Mouse (Mus musculus) left cerebral cortex, adult 2 months (tissue): Measurements from ENCODE around the gene B3gat3. TPM values are rescaled to one million over a fixed set of nuclear protein-coding genes. Genes with fewer than 3 reads are reported as not detected.
A peak's percentile ranks its signal among the peaks of the same experiment; 100 is the strongest.

Experiments
- DNase-seq, 2 experiments: peaks; one replicate each; pipeline ENCODE4 v3.0.0; 2021 to 2022; ENCODE audit warnings: low spot score in 2 of 2, mixed read lengths in 1 of 2; ENCODE audit errors: extremely low spot score in 1 of 2
- H3K27ac ChIP-seq: fragments of 200-600 bp; 2 replicates; pipeline ENCODE4 v1.8.1; 2022
- H3K4me3 ChIP-seq: fragments of 200-600 bp; 2 replicates; pipeline ENCODE4 v1.8.1; 2022
- CTCF ChIP-seq: fragments of 200-600 bp; IDR thresholded peaks from 2 replicates; pipeline ENCODE4 v1.8.1; 2022; ENCODE audit warnings: antibody characterized with exemption, mild to moderate bottlenecking, moderate library complexity
- intact Hi-C: fragments of 180-260 bp; cut with DNase I; formaldehyde crosslinking; loops from one replicate; pipeline ENCODE4 v1.15.1; 2025
- total RNA-seq, 2 experiments: library from RNA; stranded (reverse); gene quantifications; 2 replicates each; pipeline ENCODE4 v1.2.3; 2021

Gene B3gat3
- total RNA-seq, 2 experiments from 2014 or later, result 172 to 173 TPM

- intact Hi-C loops, result no loop called here
- TF ChIP-seq CTCF, result no peak
Measured at GRCm38 (mm10) chr19:8903412-8903811, 16.8 kb upstream of the B3gat3 start.

DNA sequence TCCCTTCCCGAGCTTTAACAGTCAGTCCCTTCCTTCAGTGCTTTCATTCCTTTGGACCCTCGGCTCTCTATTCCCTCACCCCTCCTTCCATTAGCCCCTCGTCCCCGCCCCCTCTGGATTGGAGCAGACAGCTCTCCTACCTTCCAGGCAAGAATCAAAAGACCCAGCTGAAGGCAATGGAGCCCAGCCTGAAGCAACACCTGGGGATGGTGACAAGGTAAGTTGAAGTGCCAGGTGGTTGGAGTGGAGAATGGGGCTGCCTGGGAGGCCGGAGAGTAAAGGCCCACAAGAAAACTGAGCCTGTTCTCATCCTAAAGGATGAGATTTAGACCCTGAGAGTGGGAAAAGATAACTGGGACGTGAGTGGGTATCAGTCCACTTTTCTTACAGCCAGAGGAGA, 11.6 kb upstream of the B3gat3 start:
- peak overlapping the region; percentile 44 for H3K27ac ChIP-seq
- H3K4me3 ChIP-seq, result no peak overlapping the region
- TF ChIP-seq CTCF, result no peak
- intact Hi-C loops, result no loop called here
- DNase-seq, result no peak

More at GRCm38 (mm10) chr19:8903412-8903811, 16.8 kb upstream of the B3gat3 start:
- DNase-seq, result no peak
- Histone ChIP-seq H3K27ac (no peak overlapping the region), H3K4me3 (no peak overlapping the region)

DNA sequence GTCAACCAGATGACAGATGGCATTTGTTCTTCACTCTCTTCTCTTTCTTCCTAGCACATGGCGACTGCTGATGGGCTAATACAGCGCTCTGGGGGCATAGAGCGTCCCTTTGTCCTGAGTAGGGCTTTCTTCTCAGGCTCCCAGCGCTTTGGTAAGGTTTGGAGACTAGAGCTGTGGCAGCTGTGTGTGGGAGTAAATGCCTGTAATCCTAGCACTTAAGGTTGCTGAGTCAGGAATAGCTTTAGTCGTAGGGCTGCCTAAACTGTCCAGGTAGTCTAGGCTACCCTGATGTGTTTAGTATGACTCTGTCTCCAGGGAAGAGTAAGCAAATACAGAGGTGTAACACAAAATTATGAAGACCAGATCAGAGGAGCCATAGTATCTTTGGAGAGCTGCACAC, 8.4 kb upstream of the B3gat3 start:
- TF ChIP-seq CTCF, result no peak
- intact Hi-C loops, result no loop called here

GRCm38 (mm10) chr19:8914212-8914611, 6.0 kb upstream of the B3gat3 start:
- H3K4me3 ChIP-seq, result no peak overlapping the region
- DNase-seq, result no peak
- no peak for TF ChIP-seq CTCF
- intact Hi-C loops, result no loop called here
- H3K27ac ChIP-seq, result peak overlapping the region; percentile 6; the same call in 1 of the 2 replicates

More for the DNA sequence above, 8.4 kb upstream of the B3gat3 start:
- no peak for DNase-seq
- Histone ChIP-seq H3K4me3 (no peak overlapping the region), H3K27ac (peak overlapping the region; percentile 51)

DNA sequence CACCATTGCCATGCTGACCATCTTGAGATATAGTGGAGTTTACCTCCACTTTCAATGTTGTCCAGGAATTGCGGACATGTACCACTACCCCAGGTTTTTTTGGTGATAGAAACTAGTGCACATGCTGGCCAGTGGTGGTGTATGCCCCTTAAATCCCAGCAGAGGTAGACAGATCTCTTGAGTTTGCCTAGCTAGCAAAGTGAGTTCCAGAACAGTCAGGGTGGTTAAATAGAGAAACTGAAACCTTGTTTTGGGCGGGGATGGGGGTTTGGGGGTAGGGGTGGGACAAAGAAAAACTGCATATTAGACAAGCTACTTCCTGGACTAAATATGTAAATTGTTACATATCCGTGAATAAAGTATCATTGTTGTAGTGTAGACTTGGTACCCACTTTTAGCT, 1.2 kb upstream of the B3gat3 start:
- Histone ChIP-seq H3K27ac (no peak overlapping the region), H3K4me3 (no peak overlapping the region)
- no peak for TF ChIP-seq CTCF
- intact Hi-C loops, result no loop called here
- DNase-seq, result no peak

- intact Hi-C loops, result no loop called here
Measured at GRCm38 (mm10) chr19:8919684-8920072, 496 bp upstream of the B3gat3 start.

GRCm38 (mm10) chr19:8920836-8921291, 690 bp downstream of the B3gat3 start:
- intact Hi-C loops, result no loop called here
- Histone ChIP-seq H3K27ac (peak overlapping the region; percentile 90), H3K4me3 (peak overlapping the region; percentile 59)
- no peak for TF ChIP-seq CTCF
- DNase-seq, result no peak

More at GRCm38 (mm10) chr19:8919684-8920072, 496 bp upstream of the B3gat3 start:
- TF ChIP-seq CTCF, result no peak
- no peak for DNase-seq
- H3K27ac ChIP-seq, result peak overlapping the region; percentile 90
- peak overlapping the region; percentile 59 for H3K4me3 ChIP-seq

GRCm38 (mm10) chr19:8921741-8922140, 1.6 kb downstream of the B3gat3 start:
- no peak for DNase-seq
- intact Hi-C loops, result no loop called here
- Histone ChIP-seq H3K27ac (no peak overlapping the region), H3K4me3 (no peak overlapping the region)
- no peak for TF ChIP-seq CTCF

DNA sequence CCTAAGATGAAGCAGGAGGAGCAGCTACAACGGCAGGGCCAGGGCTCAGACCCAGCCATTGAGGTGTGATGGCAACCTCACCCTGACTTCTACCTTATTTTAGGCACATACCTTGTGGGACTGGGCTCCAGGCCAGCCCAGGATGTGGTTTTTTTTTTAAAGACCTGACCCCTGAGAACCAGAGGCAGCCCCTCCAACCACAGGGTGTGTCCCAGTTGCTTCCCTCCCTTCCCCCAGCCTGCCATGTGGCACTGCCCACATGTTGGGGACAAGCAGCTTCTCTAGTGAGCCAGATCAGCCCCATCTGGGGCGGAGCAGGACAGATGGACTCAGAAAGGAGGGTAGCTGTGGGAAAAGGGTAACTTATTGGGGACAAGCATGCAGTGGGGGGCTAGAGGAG, 6.6 kb downstream of the B3gat3 start:
- TF ChIP-seq CTCF, result no peak
- Histone ChIP-seq H3K4me3 (no peak overlapping the region), H3K27ac (peak overlapping the region; percentile 7; the same call in 1 of the 2 replicates)
- no peak for DNase-seq
- intact Hi-C loops, result no loop called here

DNA sequence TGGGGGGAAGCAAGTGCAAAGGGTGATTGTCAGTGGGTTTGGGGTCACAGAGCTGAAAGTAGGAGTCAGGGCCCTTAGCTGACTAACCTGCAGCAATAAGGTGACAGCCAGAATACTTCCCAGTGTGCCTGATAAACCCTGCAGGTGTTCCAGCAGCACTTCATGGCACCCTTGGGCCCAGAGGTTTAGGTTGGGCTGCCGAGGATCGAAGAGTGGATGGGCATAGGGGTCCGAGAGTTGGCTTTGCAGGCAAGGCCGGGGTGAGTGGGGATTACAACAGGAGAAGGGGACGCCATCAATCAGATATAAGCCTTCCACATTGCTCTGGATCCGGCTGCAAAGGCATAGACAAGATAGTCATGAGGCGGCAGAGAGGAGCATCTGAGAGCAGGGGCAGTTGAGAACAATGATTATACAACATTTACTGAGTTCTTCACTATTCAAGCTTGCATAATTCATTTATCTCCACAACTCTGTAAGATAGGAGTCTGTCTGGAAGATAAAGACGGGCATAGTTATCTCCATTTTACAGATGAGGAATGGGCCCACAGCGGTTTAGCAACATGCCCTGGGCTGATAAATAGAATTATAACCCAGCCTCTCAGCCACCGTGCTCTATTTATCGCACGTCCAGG, 7.8 kb downstream of the B3gat3 start:
- TF ChIP-seq CTCF, result no peak
- intact Hi-C loops, result no loop called here
- H3K4me3 ChIP-seq, result no peak overlapping the region
- peak overlapping the region; percentile 73 for H3K27ac ChIP-seq
- no peak for DNase-seq

DNA sequence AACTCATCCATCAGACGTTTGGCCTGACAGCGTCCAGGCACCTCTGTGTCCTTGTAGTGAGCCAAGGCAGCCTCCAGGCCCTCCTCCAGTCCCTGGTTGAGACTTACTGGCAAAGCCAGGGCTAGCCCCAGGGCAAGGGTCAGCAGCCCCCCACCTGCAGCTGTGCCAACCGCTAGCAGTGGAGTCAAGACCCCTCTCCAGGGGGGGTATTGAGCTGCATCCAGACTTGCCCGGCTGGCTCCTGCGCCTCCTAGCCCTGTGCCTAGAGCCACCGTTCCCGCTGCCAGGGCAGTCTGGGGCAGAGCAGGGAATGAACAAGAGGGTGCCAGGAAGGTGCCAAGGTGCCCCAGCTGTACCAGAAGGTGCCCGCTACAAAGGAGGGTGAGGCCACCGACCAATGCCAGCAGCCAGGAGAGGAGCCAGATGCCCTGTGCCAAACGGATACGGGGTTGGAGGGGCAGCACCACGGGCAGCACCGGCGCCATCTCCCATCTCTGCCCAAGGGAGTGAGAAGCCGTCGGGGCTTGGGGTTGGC, 8.6 kb downstream of the B3gat3 start:
- intact Hi-C loops, result no loop called here
- Histone ChIP-seq H3K4me3 (peak overlapping the region; percentile 49), H3K27ac (peak overlapping the region; percentile 73)
- no peak for TF ChIP-seq CTCF
- no peak for DNase-seq

GRCm38 (mm10) chr19:8929224-8930088, 9.3 kb downstream of the B3gat3 start, which contains the start of the genes Rom1 and Eml3:
Gene Rom1, minus strand, starts transcription at chr19:8929356.
Gene Eml3, plus strand, starts transcription at chr19:8929552.
- Histone ChIP-seq H3K4me3 (peak within 1 kb of the TSS; percentile 49), H3K27ac (peak within 1 kb of the TSS; percentile 73)
- peak; percentile 33 for TF ChIP-seq CTCF
- peak; percentile 55 to 61 for DNase-seq
- intact Hi-C loops, result no loop called here
